Mouse (Mus musculus) layer of hippocampus, adult 9-10 months (tissue): ENCODE results near the gene Sapcd2.
A peak's percentile ranks its signal among the peaks of the same experiment; 100 is the strongest.

Source experiments
- DNase-seq: peaks from one replicate; pipeline ENCODE4 v3.0.0; 2022; ENCODE audit warnings: low spot score

Sapcd2 gene

DNA sequence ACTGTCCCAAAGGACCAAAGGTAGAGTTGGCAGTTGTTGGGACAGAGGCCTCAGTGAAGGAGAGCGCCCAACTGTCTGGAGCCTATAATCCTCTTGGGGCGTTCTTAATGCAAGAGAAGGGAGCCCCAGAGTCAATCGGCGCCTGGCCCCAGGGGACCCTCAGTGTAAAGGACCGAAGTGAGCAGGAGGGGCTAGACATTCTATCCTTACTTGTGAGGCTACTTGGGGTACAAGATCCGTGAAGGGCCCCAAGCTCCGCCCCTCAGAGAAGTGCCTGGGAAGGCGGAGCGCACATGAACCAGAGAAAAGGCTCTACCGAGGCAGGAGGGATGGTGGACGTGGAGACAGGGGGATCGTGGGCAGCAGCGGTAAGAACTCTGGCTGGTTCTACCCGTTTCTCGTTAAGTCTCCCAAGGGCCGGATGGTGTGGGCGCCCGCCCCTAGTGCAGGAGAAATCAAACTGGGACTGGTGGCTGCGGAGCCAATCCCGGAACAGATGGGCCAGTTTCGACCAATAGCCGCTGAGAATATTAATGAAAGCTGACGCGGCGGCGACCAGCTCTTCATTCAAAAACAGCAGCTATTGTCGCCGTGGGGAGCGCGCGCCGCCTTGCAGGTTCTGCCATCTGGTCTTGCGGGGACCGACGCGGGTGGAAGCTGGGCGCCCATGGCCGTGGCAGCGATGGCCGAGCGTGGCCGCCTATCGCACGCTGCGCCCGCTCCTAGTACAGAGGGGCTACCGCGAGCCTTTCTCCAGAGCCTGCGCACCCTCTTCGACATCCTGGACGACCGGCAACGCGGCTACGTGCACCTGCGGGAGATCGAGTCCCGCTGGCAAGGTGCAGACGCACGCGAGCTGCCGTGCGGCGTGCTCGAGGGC lies at the start of gene Sapcd2:
Gene Sapcd2 (plus strand): TSS at position 558 of the 880 bp plus-strand sequence.
- DNase-seq = peak; percentile 77

GRCm38 (mm10) chr2:25326036-25326435 lies 46.1 kb upstream of the Sapcd2 start:
- DNase-seq = no peak

GRCm38 (mm10) chr2:25328440-25328839 lies 43.7 kb upstream of the Sapcd2 start:
- no peak for DNase-seq

GRCm38 (mm10) chr2:25331470-25331869 lies 40.7 kb upstream of the Sapcd2 start:
- DNase-seq = no peak

DNA sequence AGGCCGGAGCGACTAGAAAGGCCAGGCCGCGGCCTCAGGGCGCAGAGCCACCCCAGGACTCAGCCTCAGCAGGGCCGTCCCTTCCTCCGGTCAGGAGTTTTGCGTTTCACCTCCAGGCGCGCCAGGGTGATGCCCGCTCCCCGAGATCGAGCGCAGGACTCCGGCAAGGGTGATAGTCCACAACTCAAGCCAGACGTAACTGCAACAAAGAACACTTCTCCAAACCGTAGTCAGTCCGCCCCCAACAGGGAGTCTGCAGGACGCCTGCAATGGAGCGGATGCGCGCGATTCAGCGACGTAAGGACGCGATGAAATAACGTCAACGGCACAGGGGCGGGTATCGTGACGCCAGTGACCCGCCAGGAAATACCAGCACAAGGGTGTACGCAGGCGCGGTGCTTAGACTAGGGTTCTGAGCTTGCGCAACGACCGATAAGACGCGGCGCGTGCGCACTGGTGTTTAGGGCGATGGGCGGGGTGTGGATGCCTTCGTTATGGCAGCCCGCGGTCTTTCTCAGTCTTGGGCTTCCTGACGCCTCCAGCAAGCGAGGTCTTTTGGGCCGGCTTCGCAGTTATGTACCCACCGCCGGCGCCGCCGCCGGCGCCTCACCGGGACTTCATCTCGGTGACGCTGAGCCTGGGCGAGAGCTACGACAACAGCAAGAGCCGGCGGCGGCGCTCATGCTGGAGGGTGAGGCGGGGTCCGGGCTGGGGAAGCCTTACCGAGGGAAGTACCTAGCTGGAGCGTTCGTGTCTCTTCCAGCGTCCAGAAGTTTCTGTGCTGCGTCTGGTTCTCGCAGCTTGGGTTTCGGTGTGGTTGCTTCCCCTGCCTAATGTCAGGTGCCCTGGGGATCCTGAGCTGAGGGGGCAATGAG lies 39.6 kb upstream of the Sapcd2 start, which contains the start of gene Man1b1:
Gene Man1b1 (plus strand): TSS at position 53 of the 875 bp plus-strand sequence.
- peak; percentile 99 for DNase-seq

- DNase-seq = no peak
These were observed 38.6 kb upstream of the Sapcd2 start for GRCm38 (mm10) chr2:25333569-25333968.

DNA sequence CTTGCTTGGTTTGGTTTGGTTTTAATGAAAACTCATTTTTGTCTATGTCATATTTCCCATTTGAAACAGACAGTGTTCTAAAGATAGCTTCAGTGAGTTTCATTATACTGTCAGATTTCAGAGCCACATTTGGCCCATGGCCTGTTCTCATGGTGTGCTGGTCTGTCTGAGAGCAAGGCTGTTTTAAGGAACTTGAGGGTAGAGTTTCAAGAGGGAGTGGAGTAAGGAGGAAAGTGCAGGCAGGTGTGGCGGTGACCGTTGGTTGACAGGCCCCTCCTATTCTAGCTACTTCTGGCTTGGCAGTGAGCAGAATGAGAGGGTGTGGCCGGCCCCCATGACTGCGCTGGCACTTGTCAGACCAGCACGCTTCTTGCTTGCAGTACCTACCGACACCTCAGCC lies 33.8 kb upstream of the Sapcd2 start:
- DNase-seq = no peak

- DNase-seq = no peak
These were observed 24.0 kb upstream of the Sapcd2 start for GRCm38 (mm10) chr2:25348162-25348561.

DNA sequence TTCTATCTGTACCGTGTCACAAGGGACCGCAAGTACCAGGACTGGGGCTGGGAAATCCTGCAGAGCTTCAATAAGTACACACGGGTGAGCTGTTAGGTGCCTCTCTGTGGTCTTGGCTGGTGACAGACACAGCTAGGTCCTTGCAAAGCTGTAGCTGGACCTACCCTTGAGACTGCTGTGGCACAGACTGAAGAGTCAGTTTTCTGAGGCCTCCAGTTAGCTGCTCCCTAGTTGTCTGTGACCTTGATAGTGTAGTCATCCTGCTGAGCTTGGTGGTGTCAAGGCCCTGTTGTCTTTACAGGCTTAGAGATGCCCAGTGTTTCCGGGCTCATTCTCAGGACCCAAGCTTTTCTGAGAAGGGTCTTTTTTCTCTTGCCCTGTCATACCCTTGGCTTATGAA lies 22.6 kb upstream of the Sapcd2 start:
- DNase-seq = no peak

- DNase-seq = no peak
These were observed 21.4 kb upstream of the Sapcd2 start for GRCm38 (mm10) chr2:25350701-25351100.

GRCm38 (mm10) chr2:25354211-25354610 lies 17.9 kb upstream of the Sapcd2 start:
- DNase-seq = no peak

DNA sequence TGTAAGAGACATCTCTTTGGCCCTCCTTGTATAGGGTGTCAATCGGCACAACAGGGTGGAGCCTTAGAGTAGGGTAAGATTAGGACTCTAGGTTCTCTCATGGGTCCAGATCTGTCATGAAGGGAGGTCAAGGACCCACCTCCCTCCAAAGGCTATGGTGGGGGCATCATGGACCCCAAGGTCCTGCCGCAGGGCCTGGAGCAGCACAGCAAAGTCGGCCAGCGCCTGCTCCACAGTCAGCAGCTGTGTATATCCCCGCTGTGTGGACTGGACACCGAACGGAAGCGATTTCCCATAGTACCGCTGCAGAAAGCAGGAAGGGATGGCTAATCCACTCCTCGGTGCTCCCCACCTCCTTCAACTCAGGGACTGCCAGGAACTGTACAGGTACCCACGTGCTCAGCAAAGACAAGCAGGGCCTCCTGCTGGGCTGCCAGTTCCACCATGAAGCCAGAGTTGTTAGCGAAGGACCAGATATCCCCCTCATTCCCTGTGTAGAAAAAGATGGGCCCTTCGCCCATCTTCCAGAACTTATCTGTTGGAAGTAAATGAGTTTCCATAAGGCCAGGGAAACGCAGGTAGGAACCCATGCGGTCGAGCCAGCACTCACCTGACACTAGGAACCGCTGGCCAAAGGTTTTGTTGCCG lies 16.6 kb upstream of the Sapcd2 start:
- DNase-seq = no peak

GRCm38 (mm10) chr2:25356208-25357079 lies 15.7 kb upstream of the Sapcd2 start, which contains the start of gene Dpp7:
TSS of gene Dpp7 (minus strand) at chr2:25356359.
- peak; percentile 60 for DNase-seq

GRCm38 (mm10) chr2:25359848-25360247 lies 12.3 kb upstream of the Sapcd2 start:
- DNase-seq = no peak

DNA sequence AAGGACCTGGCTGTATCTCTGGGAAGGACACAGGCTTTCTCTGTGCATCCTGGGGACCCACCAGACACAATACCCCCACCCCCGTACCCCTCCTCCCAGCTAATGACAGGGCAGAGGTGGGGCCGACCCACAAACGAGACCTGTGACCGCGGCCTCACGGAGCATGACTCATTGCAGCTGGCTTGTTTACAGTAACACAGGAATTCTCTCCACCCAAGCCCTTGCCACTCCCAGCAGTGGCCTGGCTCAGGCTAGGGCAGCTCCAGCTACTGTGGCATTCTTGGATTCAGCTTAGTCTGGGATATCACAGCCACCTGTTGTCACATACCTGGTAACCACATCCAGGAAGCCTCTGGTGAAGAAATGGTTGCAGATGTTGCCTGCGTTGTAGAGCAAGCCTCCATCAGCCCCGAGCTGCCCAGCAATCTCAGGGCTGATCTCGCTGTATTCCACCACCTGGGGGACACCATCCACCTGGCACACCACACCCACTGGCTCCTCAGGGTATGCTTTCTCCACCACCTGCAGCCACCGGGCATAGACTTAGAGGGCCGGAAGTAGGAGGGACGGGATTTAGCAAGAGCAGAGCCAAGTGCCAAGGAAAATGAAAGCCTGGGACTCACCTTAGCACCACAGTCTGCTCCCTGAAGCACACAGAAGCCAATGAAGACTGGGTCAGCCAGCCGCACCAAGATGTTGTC lies 8.5 kb upstream of the Sapcd2 start:
- DNase-seq = no peak

DNA sequence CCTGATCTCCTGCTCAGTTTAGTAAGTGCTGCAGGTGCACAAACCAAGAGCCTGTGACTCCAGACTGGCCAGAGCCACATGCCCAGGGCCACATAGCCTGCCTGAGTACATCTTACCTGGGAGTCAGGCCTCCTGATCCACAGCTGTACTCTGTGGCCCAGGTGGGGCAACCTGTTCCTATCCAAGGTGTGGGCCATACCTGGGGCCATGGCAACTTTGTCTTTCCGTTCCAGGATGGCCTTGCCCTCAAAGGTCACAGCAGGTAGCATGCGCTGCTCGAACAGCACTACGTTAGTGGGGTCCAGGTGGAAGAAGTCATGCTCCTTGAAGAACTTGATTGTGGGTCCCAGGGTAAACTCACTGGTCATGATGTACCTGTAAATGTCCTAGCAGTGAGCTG lies 7.8 kb upstream of the Sapcd2 start:
- DNase-seq = no peak

DNA sequence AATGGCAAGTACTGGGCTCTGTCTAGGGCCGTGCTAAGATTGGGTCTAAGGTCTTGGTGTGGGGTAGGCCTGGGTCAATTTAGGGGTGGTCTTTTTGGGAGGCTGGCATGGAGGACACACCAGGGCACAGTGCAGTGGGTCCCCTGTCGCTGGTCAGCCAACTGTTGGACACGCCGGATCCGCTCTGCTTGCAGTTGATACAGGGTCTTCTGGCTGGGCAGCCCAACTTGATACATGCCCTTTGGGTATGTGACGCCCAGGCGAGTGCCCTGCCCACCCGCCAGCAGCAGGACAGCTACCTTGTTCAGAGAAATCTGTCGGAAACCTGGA lies 7.4 kb upstream of the Sapcd2 start:
- no peak for DNase-seq

DNA sequence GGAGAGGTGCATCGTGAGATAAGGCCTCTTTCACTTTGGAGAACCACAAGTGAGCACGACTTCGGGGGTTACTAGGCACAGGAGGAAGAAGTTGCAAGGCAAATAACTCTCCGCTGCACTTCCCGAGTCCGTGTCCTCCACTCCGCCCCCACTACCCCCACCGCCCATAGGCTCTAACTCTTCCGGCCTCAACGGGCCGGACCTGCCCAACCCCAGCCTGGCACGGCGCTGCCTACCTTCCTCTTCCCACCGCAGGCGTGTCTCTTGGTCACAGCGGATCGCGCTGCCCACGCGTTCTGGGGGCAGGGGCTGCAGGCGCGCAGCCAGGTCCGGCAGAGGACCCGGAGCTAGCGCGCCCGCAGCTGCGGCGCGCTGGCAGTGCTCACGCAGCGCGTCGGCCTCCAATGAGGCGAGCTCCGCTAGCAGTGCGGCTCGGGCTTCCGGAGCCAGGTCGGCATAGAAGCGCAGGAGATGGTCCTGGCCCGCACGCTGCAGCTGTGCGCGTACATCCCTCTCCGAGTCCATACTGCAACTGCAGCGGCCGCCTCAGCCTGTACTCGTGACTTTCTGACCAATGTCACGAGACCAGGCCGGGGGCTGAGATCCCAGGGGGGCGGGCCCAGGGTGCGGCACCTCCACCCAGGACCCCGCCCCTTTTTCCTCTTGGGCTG lies 6.9 kb upstream of the Sapcd2 start, which contains the start of gene Uap1l1:
Gene Uap1l1 (minus strand): TSS at position 592 of the 671 bp plus-strand sequence.
- DNase-seq = no peak

DNA sequence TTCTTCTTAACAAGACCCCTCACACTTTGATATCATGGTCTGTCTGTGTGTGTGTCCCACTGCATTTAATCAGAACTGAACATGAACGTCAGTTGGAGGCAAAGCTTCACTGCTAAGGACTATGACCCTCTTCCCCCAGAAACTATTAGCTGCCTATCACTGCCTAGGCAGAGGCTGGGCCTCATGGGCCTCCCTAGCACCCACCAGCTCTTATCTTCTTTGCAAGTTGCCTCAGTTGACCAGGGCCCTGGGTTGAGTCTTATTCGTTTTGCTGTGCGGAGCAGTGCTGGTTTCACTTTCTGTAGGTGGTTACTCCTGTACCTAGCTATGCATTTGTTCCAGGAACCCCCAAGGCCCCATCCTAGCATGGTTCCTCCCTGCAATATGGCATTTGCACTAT lies 2.1 kb upstream of the Sapcd2 start:
- DNase-seq = no peak
